ENCODE assay signal across 8 mouse cellular contexts in the genomic region with DNA sequence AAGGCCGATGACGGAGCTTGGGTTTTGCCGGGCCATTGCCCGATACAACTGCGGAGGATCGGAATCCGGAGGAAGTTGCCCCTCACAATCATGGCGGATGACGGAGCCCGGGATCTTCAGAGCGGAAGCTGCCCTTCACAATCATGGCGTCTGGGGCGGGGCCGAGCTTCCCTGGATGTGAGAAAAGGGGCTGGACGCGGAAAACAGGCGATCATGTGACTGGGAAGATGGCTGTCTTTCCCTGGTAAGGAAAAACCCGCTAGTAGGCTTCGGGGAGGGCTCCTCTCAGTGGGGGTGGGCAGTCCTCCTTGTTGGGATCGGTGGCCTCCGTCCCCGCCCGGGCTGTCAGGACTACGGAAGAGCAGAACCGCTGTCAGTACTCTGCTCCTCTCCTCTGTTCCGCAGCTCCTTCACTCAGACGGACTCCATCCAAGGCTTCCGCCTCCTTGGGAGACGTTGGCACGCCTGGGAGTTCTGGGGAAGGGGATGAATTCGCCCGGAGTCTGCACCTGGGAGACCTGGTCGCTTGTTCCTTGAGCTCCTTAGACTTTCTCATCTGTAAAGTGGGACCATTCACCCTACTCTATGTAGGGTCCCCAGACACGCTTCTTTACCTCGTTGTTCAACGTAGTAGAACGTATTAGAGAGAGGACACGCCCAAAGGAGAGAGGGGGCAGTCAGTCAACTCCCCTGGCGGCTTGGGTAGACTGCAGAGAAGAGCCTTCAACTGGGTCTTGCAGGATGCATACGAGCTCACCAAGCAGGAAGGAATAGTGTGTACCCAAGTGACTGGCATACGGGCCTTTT. TPM values are rescaled to one million over a fixed set of nuclear protein-coding genes. Genes with fewer than 3 reads are reported as not detected.
DNase-seq lines count a peak whose midpoint lies in the region; ATAC-seq and TF ChIP-seq lines count a peak whose summit lies in the region.

No protein-coding gene starts in this region.

- TF ChIP-seq CTCF in gastrocnemius, adult 2 months (IDR thresholded peaks at IDR 0.05) = no peak
- TF ChIP-seq CTCF in hindbrain, postnatal 0 days (IDR thresholded peaks at IDR 0.05; ENCODE audit: low read depth) = no peak
- TF ChIP-seq CTCF in left cerebral cortex, adult 2 months (IDR thresholded peaks at IDR 0.05) = no peak

- peak overlapping the region; percentile 72 for H3K4me2 ChIP-seq in hindbrain, postnatal 0 days (ENCODE audit: low read depth, low read length)

- H3K9me3 ChIP-seq in hindbrain, postnatal 0 days (ENCODE audit: low read length) = no peaks in the 10 kb centered on the region

- 3% methylated on average over 41 of the region's 41 CpGs for WGBS in hindbrain, postnatal 0 days

- peak; percentile 99 for DNase-seq in ZHBTc4 (ENCODE audit: low read depth, low spot score)
- peak; percentile 98 for DNase-seq in gastrocnemius, adult 2 months
- peak; percentile 99 for DNase-seq in hindbrain, postnatal 0 days (ENCODE audit: low spot score)
- DNase-seq in left cerebral cortex, adult 2 months (ENCODE audit: extremely low spot score in 1 of 2, low spot score in 2 of 2) = peak; percentile 94 to 95
- peak; percentile 95 to 97 for DNase-seq in right cerebral cortex, adult 2 months (ENCODE audit: low spot score in 2 of 2)
- DNase-seq in urinary bladder, postnatal 14 days (ENCODE audit: low spot score) = peak; percentile 98

- peak; percentile 97 for ATAC-seq in common myeloid progenitor, adult 5-6 weeks (replicated peaks; ENCODE audit: low read depth, poor library complexity, severe bottlenecking)
- ATAC-seq in hindbrain, postnatal 0 days = peak; percentile 95
- peak; percentile 93 for ATAC-seq in megakaryocyte, adult 5-6 weeks (ENCODE audit: poor library complexity, severe bottlenecking)

- no peaks in the 10 kb centered on the region for H3K27me3 ChIP-seq in hindbrain, postnatal 0 days (ENCODE audit: insufficient read depth, low read length)

- H3K9ac ChIP-seq in hindbrain, postnatal 0 days (replicated peaks; ENCODE audit: low read length) = peak overlapping the region; percentile 71

- intact Hi-C loops in gastrocnemius, adult 2 months (cut with DNase I) = loop anchor here (1.0 kb wide), 1 partner anchor 28 kb away; the partner anchor contains the start of gene Ccp110
- intact Hi-C loops in left cerebral cortex, adult 2 months (cut with DNase I) = loop anchor here (2.0 kb wide), 1 partner anchor 28 kb away; the partner anchor contains the start of gene Ccp110

- peaks cover 5% of the 10 kb centered on the region for H3K36me3 ChIP-seq in hindbrain, postnatal 0 days (ENCODE audit: insufficient read depth, low read length)

- H3K4me3 ChIP-seq in gastrocnemius, adult 2 months = peak overlapping the region; percentile 90
- peak overlapping the region; percentile 65 for H3K4me3 ChIP-seq in hindbrain, postnatal 0 days (ENCODE audit: low read length)
- peak overlapping the region; percentile 93 for H3K4me3 ChIP-seq in left cerebral cortex, adult 2 months

- H3K27ac ChIP-seq in gastrocnemius, adult 2 months = peak overlapping the region; percentile 87
- peak overlapping the region; percentile 82 for H3K27ac ChIP-seq in hindbrain, postnatal 0 days
- H3K27ac ChIP-seq in left cerebral cortex, adult 2 months = peak overlapping the region; percentile 85

- 0 out of 2 replicates have a peak, but pooled peaks cover 9% of the 10 kb centered on the region for H3K4me1 ChIP-seq in hindbrain, postnatal 0 days (ENCODE audit: insufficient read depth, low read length)

RNA-seq across cellular contexts. Expression of gene Vps35l, which starts 0.7 kb away (rescaled TPM):
- total RNA-seq in common myeloid progenitor, adult 5-6 weeks (2017) = 33.3 and 53.9 TPM in 2 replicates
- 10 to 100 TPM; 18.3 to 19.2 TPM for total RNA-seq in gastrocnemius, adult 2 months (2021)
- total RNA-seq in hindbrain, postnatal 0 days (2014; rRNA removed) = 92.1 and 106 TPM in 2 replicates
- 85.6 and 86.8 TPM in 2 replicates for polyA plus RNA-seq in hindbrain, postnatal 0 days (2015; fragmentation: Nextera tagmentation; extraction: Ambion mirVana)
- 10 to 100 TPM; 51.8 to 55.5 TPM for total RNA-seq in left cerebral cortex, adult 2 months (2021)
- 40.4 and 51.6 TPM in 2 replicates for total RNA-seq in megakaryocyte, adult 5-6 weeks (2015)
- 49.5 and 49.7 TPM in 2 replicates for total RNA-seq in megakaryocyte, adult 5-6 weeks (2017)

RNA-seq across cellular contexts. Expression of gene Ccp110, which starts 28.4 kb away (rescaled TPM):
- 26.8 and 33.1 TPM in 2 replicates for total RNA-seq in common myeloid progenitor, adult 5-6 weeks (2017)
- 1 to 10 TPM; 2.3 to 3.0 TPM for total RNA-seq in gastrocnemius, adult 2 months (2021)
- 17.7 and 24.6 TPM in 2 replicates for total RNA-seq in hindbrain, postnatal 0 days (2014; rRNA removed)
- polyA plus RNA-seq in hindbrain, postnatal 0 days (2015; fragmentation: Nextera tagmentation; extraction: Ambion mirVana) = 14.7 and 16.1 TPM in 2 replicates
- total RNA-seq in left cerebral cortex, adult 2 months (2021) = 10 to 100 TPM; 47.6 to 47.7 TPM
- 12.2 and 13.5 TPM in 2 replicates for total RNA-seq in megakaryocyte, adult 5-6 weeks (2015)
- 9.6 and 21.1 TPM in 2 replicates for total RNA-seq in megakaryocyte, adult 5-6 weeks (2017)

RNA-seq across cellular contexts. Expression of gene Gde1, which starts 35.2 kb away (rescaled TPM):
- total RNA-seq in common myeloid progenitor, adult 5-6 weeks (2017) = 26.6 and 38.0 TPM in 2 replicates
- total RNA-seq in gastrocnemius, adult 2 months (2021) = 10 to 100 TPM; 41.3 to 45.0 TPM
- 347 and 382 TPM in 2 replicates for total RNA-seq in hindbrain, postnatal 0 days (2014; rRNA removed)
- polyA plus RNA-seq in hindbrain, postnatal 0 days (2015; fragmentation: Nextera tagmentation; extraction: Ambion mirVana) = 284 and 285 TPM in 2 replicates
- 100 to 1,000 TPM; 236 to 239 TPM for total RNA-seq in left cerebral cortex, adult 2 months (2021)
- 39.3 and 42.4 TPM in 2 replicates for total RNA-seq in megakaryocyte, adult 5-6 weeks (2015)
- total RNA-seq in megakaryocyte, adult 5-6 weeks (2017) = 30.2 and 33.0 TPM in 2 replicates

Comparison
In these comparisons a context has a peak if more than half of its experiments do, and no peak if none do; other contexts are left out.
1. Peak in every context shown above with its lines: DNase-seq, ATAC-seq, H3K4me3 ChIP-seq and H3K27ac ChIP-seq.